Mouse (Mus musculus): ENCODE measurements around the gene Zfp629.
A peak's percentile ranks its signal among the peaks of the same experiment; 100 is the strongest.
"Not testable (repeated sequence)": the region's sequence is repeated elsewhere in the genome, so short reads cannot be mapped to it uniquely, and the experiment has no call there.

The Zfp629 gene

GRCm38 (mm10) chr7:127614891-127615843, at the start of gene Zfp629:
TSS of gene Zfp629 (minus strand) at chr7:127615797.
- DNase-seq (ENCODE audit: extremely low spot score) = peak; percentile 93

- no peak for DNase-seq (ENCODE audit: extremely low spot score)
Observed at GRCm38 (mm10) chr7:127662926-127663325, 47.3 kb upstream of the Zfp629 start.

- DNase-seq (ENCODE audit: extremely low spot score) = no peak
Observed at GRCm38 (mm10) chr7:127661833-127662232, 46.2 kb upstream of the Zfp629 start.

- DNase-seq (ENCODE audit: extremely low spot score) = no peak
Observed at GRCm38 (mm10) chr7:127660882-127661281, 45.3 kb upstream of the Zfp629 start.

GRCm38 (mm10) chr7:127656946-127657345, 41.3 kb upstream of the Zfp629 start:
- DNase-seq (ENCODE audit: extremely low spot score) = peak; percentile 79

GRCm38 (mm10) chr7:127654318-127654717, 38.7 kb upstream of the Zfp629 start:
- DNase-seq (ENCODE audit: extremely low spot score) = no peak

GRCm38 (mm10) chr7:127652050-127652449, 36.5 kb upstream of the Zfp629 start:
- peak; percentile 36 for DNase-seq (ENCODE audit: extremely low spot score)

GRCm38 (mm10) chr7:127651624-127652023, 36.0 kb upstream of the Zfp629 start:
- no peak for DNase-seq (ENCODE audit: extremely low spot score)

- DNase-seq (ENCODE audit: extremely low spot score) = no peak
Observed at GRCm38 (mm10) chr7:127649206-127649605, 33.6 kb upstream of the Zfp629 start.

GRCm38 (mm10) chr7:127648516-127649201, 33.1 kb upstream of the Zfp629 start:
- no peak for DNase-seq (ENCODE audit: extremely low spot score)

- not testable (repeated sequence) for DNase-seq (ENCODE audit: extremely low spot score)
Observed at GRCm38 (mm10) chr7:127647576-127647975, 32.0 kb upstream of the Zfp629 start.

- DNase-seq (ENCODE audit: extremely low spot score) = no peak
Observed at GRCm38 (mm10) chr7:127646363-127646762, 30.8 kb upstream of the Zfp629 start.

GRCm38 (mm10) chr7:127642254-127642653, 26.7 kb upstream of the Zfp629 start:
- no peak for DNase-seq (ENCODE audit: extremely low spot score)

- no peak for DNase-seq (ENCODE audit: extremely low spot score)
Observed at GRCm38 (mm10) chr7:127641260-127641659, 25.7 kb upstream of the Zfp629 start.

GRCm38 (mm10) chr7:127636963-127637362, 21.4 kb upstream of the Zfp629 start:
- DNase-seq (ENCODE audit: extremely low spot score) = peak; percentile 80

GRCm38 (mm10) chr7:127631416-127631815, 15.8 kb upstream of the Zfp629 start:
- DNase-seq (ENCODE audit: extremely low spot score) = no peak

GRCm38 (mm10) chr7:127628646-127629045, 13.0 kb upstream of the Zfp629 start:
- DNase-seq (ENCODE audit: extremely low spot score) = no peak

- no peak for DNase-seq (ENCODE audit: extremely low spot score)
Observed at GRCm38 (mm10) chr7:127626471-127626870, 10.9 kb upstream of the Zfp629 start.

- no peak for DNase-seq (ENCODE audit: extremely low spot score)
Observed at GRCm38 (mm10) chr7:127626039-127626438, 10.4 kb upstream of the Zfp629 start.

- not testable (repeated sequence) for DNase-seq (ENCODE audit: extremely low spot score)
Observed at GRCm38 (mm10) chr7:127618402-127618801, 2.8 kb upstream of the Zfp629 start.

- DNase-seq (ENCODE audit: extremely low spot score) = no peak
Observed at GRCm38 (mm10) chr7:127617962-127618361, 2.4 kb upstream of the Zfp629 start.

- no peak for DNase-seq (ENCODE audit: extremely low spot score)
Observed at GRCm38 (mm10) chr7:127616881-127617280, 1.3 kb upstream of the Zfp629 start.

GRCm38 (mm10) chr7:127616336-127616735, 739 bp upstream of the Zfp629 start:
- no peak for DNase-seq (ENCODE audit: extremely low spot score)
